Mouse (Mus musculus) myocyte (in vitro differentiated cells): ENCODE measurements around the gene Zpbp2. TPM values are rescaled to one million over a fixed set of nuclear protein-coding genes. Genes with fewer than 3 reads are reported as not detected.

ENCODE experiments used
- H3K27me3 ChIP-seq: one replicate; pipeline ENCODE4 v1.6.1; 2011; ENCODE audit not compliant: control insufficient read depth, insufficient read depth, insufficient read length
- H3K36me3 ChIP-seq: one replicate; pipeline ENCODE4 v1.6.1; 2011; ENCODE audit not compliant: control insufficient read depth, insufficient read depth
- H3K4me2 ChIP-seq: one replicate; pipeline ENCODE4 v1.6.1; 2011; ENCODE audit warnings: low read depth, control low read depth
- H3K4me3 ChIP-seq: one replicate; pipeline ENCODE4 v1.5.1; 2011; ENCODE audit warnings: mild to moderate bottlenecking, control low read depth, moderate library complexity
- H3K79me2 ChIP-seq: one replicate; pipeline ENCODE4 v1.6.1; 2011; ENCODE audit not compliant: control insufficient read depth, insufficient read depth
- H3ac ChIP-seq: one replicate; pipeline ENCODE4 v1.6.1; 2011; ENCODE audit not compliant: control insufficient read depth, insufficient read length
- CEBPB ChIP-seq: IDR thresholded peaks from 2 replicates; pipeline ENCODE4 v1.6.1; 2011; ENCODE audit warnings: mild to moderate bottlenecking, moderate library complexity; ENCODE audit not compliant: poor library complexity, insufficient read depth, severe bottlenecking
- E2F4 ChIP-seq: IDR thresholded peaks from one replicate; pipeline ENCODE4 v1.6.1; 2011; ENCODE audit warnings: mild to moderate bottlenecking, control low read depth, moderate library complexity; ENCODE audit not compliant: insufficient read depth
- MAX ChIP-seq: IDR thresholded peaks from one replicate; pipeline ENCODE4 v1.6.1; 2011; ENCODE audit warnings: low read depth, mild to moderate bottlenecking, control low read depth
- MYOD1 ChIP-seq, 3 experiments: IDR thresholded peaks; one replicate each; pipeline ENCODE4 v1.6.1; 2011; ENCODE audit warnings: control low read depth in 2 of 3, low read depth in 2 of 3, mild to moderate bottlenecking in 2 of 3, moderate library complexity in 1 of 3; ENCODE audit not compliant: insufficient read length in 2 of 3, control insufficient read depth in 1 of 3
- MYOG ChIP-seq, 3 experiments: IDR thresholded peaks; one replicate each; pipeline ENCODE4 v1.6.1; 2011; ENCODE audit warnings: control low read depth in 2 of 3, low read depth in 2 of 3, mild to moderate bottlenecking in 2 of 3; ENCODE audit not compliant: insufficient read length in 2 of 3, control insufficient read depth in 1 of 3, insufficient read depth in 1 of 3
- POLR2A ChIP-seq: IDR thresholded peaks from one replicate; pipeline ENCODE4 v1.6.1; 2011; ENCODE audit warnings: low read depth, mild to moderate bottlenecking, control low read depth, moderate library complexity; ENCODE audit not compliant: insufficient read length
- POLR2AphosphoS2 ChIP-seq: IDR thresholded peaks from one replicate; pipeline ENCODE4 v1.6.1; 2011; ENCODE audit warnings: low read depth, control low read depth; ENCODE audit not compliant: insufficient read length
- REST ChIP-seq: IDR thresholded peaks from one replicate; pipeline ENCODE4 v1.6.1; 2011; ENCODE audit warnings: mild to moderate bottlenecking, control low read depth, moderate library complexity; ENCODE audit not compliant: insufficient read depth, insufficient read length
- SRF ChIP-seq: IDR thresholded peaks from one replicate; pipeline ENCODE4 v1.6.1; 2011; ENCODE audit warnings: low read depth; ENCODE audit not compliant: control insufficient read depth, insufficient read length
- TCF12 ChIP-seq: IDR thresholded peaks from one replicate; pipeline ENCODE4 v1.6.1; 2011; ENCODE audit warnings: mild to moderate bottlenecking, control low read depth; ENCODE audit not compliant: poor library complexity, insufficient read depth, severe bottlenecking
- TCF3 ChIP-seq: IDR thresholded peaks from one replicate; pipeline ENCODE4 v1.6.1; 2011; ENCODE audit warnings: low read depth, control low read depth; ENCODE audit not compliant: insufficient read length
- USF1 ChIP-seq: IDR thresholded peaks from one replicate; pipeline ENCODE4 v1.6.1; 2011; ENCODE audit warnings: low read depth, mild to moderate bottlenecking, control low read depth, moderate library complexity
- polyA plus RNA-seq: library from polyadenylated mRNA; unstranded; fragments of >200 nt; fragmentation: generic; extraction: Trizol; gene quantifications from one replicate; pipeline ENCODE4 v1.2.1, GENCODE M21; 2012; ENCODE audit warnings: missing spikeins

The Zpbp2 gene
- polyA plus RNA-seq, 1 experiment: not detected

- Histone ChIP-seq H3K79me2 (no peaks in the 10 kb centered on the region), H3K4me3 (no peak overlapping the region), H3K36me3 (no peaks in the 10 kb centered on the region), H3ac (no peak overlapping the region), H3K27me3 (peaks cover 27% of the 10 kb centered on the region), H3K4me2 (no peak overlapping the region)
- TF ChIP-seq TCF12: no peak
- no peak for TF ChIP-seq E2F4
- TF ChIP-seq MYOG (IDR thresholded peaks at IDR 0.05; ENCODE audit: control insufficient read depth in 1 of 3, insufficient read depth in 1 of 3, insufficient read length in 2 of 3, low read depth in 2 of 3): no peak
- no peak for TF ChIP-seq USF1
- TF ChIP-seq POLR2AphosphoS2: no peak
- no peak for TF ChIP-seq POLR2A
- no peak for TF ChIP-seq MYOD1 (IDR thresholded peaks at IDR 0.05; ENCODE audit: control insufficient read depth in 1 of 3, insufficient read length in 2 of 3, low read depth in 2 of 3)
- no peak for TF ChIP-seq TCF3
- TF ChIP-seq REST: no peak
- TF ChIP-seq SRF: no peak
- TF ChIP-seq CEBPB: no peak
- TF ChIP-seq MAX: no peak
Measured at GRCm38 (mm10) chr11:98540319-98540718, 10.6 kb upstream of the Zpbp2 start.

DNA sequence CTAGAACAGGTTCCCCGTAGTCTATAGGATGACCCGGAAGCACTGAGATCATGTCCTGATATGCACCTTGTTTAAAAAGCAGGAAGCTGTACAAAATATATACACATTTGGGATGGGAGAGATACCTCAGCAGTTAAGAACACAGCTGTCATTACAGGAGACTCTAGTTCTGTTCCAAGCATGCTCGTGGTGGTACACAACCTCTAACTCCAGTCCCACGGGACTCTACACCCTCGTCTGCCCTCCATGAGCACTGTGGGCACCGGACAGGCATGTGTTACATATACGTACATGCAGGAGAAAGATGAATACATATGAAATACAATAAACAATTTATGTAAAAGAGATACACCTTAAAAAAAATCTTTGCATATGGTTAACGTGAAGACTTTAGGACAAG lies 8.3 kb upstream of the Zpbp2 start:
- H3K4me3 ChIP-seq: no peak overlapping the region
- no peak overlapping the region for H3K4me2 ChIP-seq
- TF ChIP-seq MYOD1 (IDR thresholded peaks at IDR 0.05; ENCODE audit: control insufficient read depth in 1 of 3, insufficient read length in 2 of 3, low read depth in 2 of 3) (no peak), TCF3 (no peak)
- no peaks in the 10 kb centered on the region for H3K36me3 ChIP-seq
- no peak overlapping the region for H3ac ChIP-seq
- H3K27me3 ChIP-seq: peaks cover 31% of the 10 kb centered on the region
- H3K79me2 ChIP-seq: no peaks in the 10 kb centered on the region

- Histone ChIP-seq H3K4me3 (no peak overlapping the region), H3ac (no peak overlapping the region), H3K79me2 (no peaks in the 10 kb centered on the region), H3K4me2 (no peak overlapping the region), H3K36me3 (no peaks in the 10 kb centered on the region), H3K27me3 (peaks cover 31% of the 10 kb centered on the region)
- TF ChIP-seq MYOG (IDR thresholded peaks at IDR 0.05; ENCODE audit: control insufficient read depth in 1 of 3, insufficient read depth in 1 of 3, insufficient read length in 2 of 3, low read depth in 2 of 3) (no peak), POLR2A (no peak), SRF (no peak), TCF3 (no peak), CEBPB (no peak)
Measured at GRCm38 (mm10) chr11:98543414-98543813, 7.5 kb upstream of the Zpbp2 start.

DNA sequence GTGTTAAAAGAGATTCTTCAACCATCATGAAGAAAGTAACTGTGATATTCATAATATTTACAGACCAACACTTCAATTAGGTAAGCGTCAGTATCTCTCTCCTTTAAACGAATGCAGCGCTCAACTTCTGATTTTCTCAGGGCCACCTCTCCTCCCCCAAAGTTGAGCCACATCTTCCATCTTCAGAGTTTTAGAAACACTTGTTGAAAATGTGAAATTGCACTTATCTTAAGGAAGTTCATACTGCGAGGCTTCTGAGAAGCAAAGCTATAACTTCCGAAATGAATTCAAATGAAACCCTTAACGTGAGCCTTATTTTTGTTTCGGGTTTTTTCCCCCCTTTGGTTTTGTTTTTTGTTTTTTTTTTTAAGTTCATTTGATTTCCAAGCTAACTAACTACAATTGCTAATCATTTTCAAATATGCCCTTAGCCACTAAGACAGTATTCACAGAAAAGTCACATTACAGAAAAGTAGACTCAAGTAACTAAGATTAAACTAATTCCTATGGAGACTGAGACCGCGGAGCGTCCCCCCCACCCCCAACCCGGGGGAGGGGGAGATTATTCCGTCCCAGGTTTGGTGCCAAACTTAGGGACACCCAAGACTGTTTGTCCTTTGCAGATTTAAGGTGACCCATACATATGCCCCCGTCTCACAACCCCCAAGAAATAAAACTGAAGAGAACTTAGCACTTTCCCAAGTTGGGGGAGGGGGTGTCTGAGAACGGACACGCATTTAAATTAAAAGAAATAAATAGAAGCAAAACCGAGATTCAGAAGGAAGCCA lies 5.8 kb upstream of the Zpbp2 start:
- peaks cover 40% of the 10 kb centered on the region for H3K27me3 ChIP-seq
- TF ChIP-seq MAX (no peak), E2F4 (no peak), SRF (no peak), TCF12 (no peak), POLR2AphosphoS2 (no peak), MYOD1 (IDR thresholded peaks at IDR 0.05; ENCODE audit: control insufficient read depth in 1 of 3, insufficient read length in 2 of 3, low read depth in 2 of 3) (no peak), USF1 (no peak), CEBPB (no peak), POLR2A (no peak), TCF3 (no peak), MYOG (IDR thresholded peaks at IDR 0.05; ENCODE audit: control insufficient read depth in 1 of 3, insufficient read depth in 1 of 3, insufficient read length in 2 of 3, low read depth in 2 of 3) (no peak), REST (no peak)
- no peak overlapping the region for H3ac ChIP-seq
- no peaks in the 10 kb centered on the region for H3K36me3 ChIP-seq
- no peak overlapping the region for H3K4me3 ChIP-seq
- H3K79me2 ChIP-seq: no peaks in the 10 kb centered on the region
- no peak overlapping the region for H3K4me2 ChIP-seq

GRCm38 (mm10) chr11:98545711-98546231 lies 5.1 kb upstream of the Zpbp2 start, which contains the start of gene Ikzf3:
Ikzf3 (minus strand) TSS chr11:98546031.
- H3K4me2 ChIP-seq: no peak within 1 kb of the TSS
- no peaks in the 10 kb centered on the region for H3K36me3 ChIP-seq
- H3K27me3 ChIP-seq: peaks cover 41% of the 10 kb centered on the region
- H3ac ChIP-seq: no peak within 1 kb of the TSS
- no peaks in the 10 kb centered on the region for H3K79me2 ChIP-seq
- H3K4me3 ChIP-seq: no peak within 1 kb of the TSS
- no peak for TF ChIP-seq E2F4
- no peak for TF ChIP-seq MYOD1 (IDR thresholded peaks at IDR 0.05; ENCODE audit: control insufficient read depth in 1 of 3, insufficient read length in 2 of 3, low read depth in 2 of 3)
- TF ChIP-seq CEBPB: no peak
- TF ChIP-seq MYOG (IDR thresholded peaks at IDR 0.05; ENCODE audit: control insufficient read depth in 1 of 3, insufficient read depth in 1 of 3, insufficient read length in 2 of 3, low read depth in 2 of 3): no peak
- no peak for TF ChIP-seq TCF12
- TF ChIP-seq POLR2AphosphoS2: no peak
